Mouse (Mus musculus): Measurements from ENCODE around the gene Fam71f1.
"Not testable (repeated sequence)": the region's sequence is repeated elsewhere in the genome, so short reads cannot be mapped to it uniquely, and the experiment has no call there.

The Fam71f1 gene

GRCm38 (mm10) chr6:29329514-29329913 lies 10.6 kb downstream of the Fam71f1 start:
- DNase-seq (ENCODE audit: low spot score): no peak

- DNase-seq (ENCODE audit: low spot score): not testable (repeated sequence)
Observed at GRCm38 (mm10) chr6:29346512-29346911, 27.6 kb downstream of the Fam71f1 start.

- no peak for DNase-seq (ENCODE audit: low spot score)
Observed at GRCm38 (mm10) chr6:29347189-29347588, 28.2 kb downstream of the Fam71f1 start.

GRCm38 (mm10) chr6:29347665-29348370 lies 28.9 kb downstream of the Fam71f1 start, which contains the start of gene Calu:
Gene Calu (plus strand): TSS chr6:29348069.
- DNase-seq (ENCODE audit: low spot score): peak; percentile 98

- no peak for DNase-seq (ENCODE audit: low spot score)
Observed at GRCm38 (mm10) chr6:29348371-29348724, 29.4 kb downstream of the Fam71f1 start.

GRCm38 (mm10) chr6:29351613-29352012 lies 32.7 kb downstream of the Fam71f1 start:
- no peak for DNase-seq (ENCODE audit: low spot score)

- no peak for DNase-seq (ENCODE audit: low spot score)
Observed at GRCm38 (mm10) chr6:29352816-29353215, 33.9 kb downstream of the Fam71f1 start.

- no peak for DNase-seq (ENCODE audit: low spot score)
Observed at GRCm38 (mm10) chr6:29359386-29359785, 40.4 kb downstream of the Fam71f1 start.

- DNase-seq (ENCODE audit: low spot score): no peak
Observed at GRCm38 (mm10) chr6:29360211-29360610, 41.3 kb downstream of the Fam71f1 start.

- no peak for DNase-seq (ENCODE audit: low spot score)
Observed at GRCm38 (mm10) chr6:29362246-29363128, 43.5 kb downstream of the Fam71f1 start.

GRCm38 (mm10) chr6:29363129-29363515 lies 44.2 kb downstream of the Fam71f1 start:
- DNase-seq (ENCODE audit: low spot score): no peak

- no peak for DNase-seq (ENCODE audit: low spot score)
Observed at GRCm38 (mm10) chr6:29365277-29365676, 46.3 kb downstream of the Fam71f1 start.

- DNase-seq (ENCODE audit: low spot score): no peak
Observed at GRCm38 (mm10) chr6:29377386-29377785, 58.4 kb downstream of the Fam71f1 start.

- DNase-seq (ENCODE audit: low spot score): no peak
Observed at GRCm38 (mm10) chr6:29378678-29379077, 59.7 kb downstream of the Fam71f1 start.

- DNase-seq (ENCODE audit: low spot score): no peak
Observed at GRCm38 (mm10) chr6:29379954-29380353, 61.0 kb downstream of the Fam71f1 start.

- DNase-seq (ENCODE audit: low spot score): no peak
Observed at GRCm38 (mm10) chr6:29382442-29382841, 63.5 kb downstream of the Fam71f1 start.

Data from yolk sac, embryonic 10.5 days (tissue).